Mouse (Mus musculus): ENCODE data around the gene Rbms1.

DNA sequence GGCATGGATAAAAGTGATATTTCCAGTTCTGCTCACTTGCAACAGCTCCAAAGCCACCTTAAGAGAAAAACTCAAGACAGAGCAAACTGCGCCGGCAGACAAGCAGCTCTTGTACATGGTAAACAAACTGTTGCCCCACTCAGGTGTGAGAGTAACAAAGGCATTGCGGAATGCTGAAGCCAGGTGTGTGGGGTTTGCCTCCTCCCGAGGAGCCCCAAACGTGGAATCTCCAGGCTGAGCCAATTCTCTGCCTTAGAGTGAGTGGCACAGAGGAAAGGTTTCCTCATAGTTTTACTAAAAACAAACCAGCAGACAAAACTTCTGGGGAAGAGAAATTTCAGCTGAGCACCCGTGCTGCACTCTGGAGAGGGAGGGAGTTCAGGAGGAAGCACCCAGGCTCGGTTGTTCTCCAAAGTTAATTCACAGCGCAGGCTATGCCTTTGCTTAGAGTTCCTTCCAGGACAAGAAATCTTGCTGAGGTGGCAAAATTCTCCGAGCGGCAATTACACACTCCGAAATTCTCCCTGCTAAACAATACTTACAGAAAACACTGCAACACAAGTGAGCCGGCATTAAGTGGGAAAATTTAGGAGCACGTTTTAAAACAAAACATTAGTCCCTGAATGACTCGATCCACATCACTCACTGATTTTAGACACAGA, 111.8 kb downstream of the Rbms1 start:
- TF ChIP-seq POLR2A (IDR thresholded peaks at IDR 0.05; ENCODE audit: borderline replicate concordance, control insufficient read depth, low read depth, low read length), result no peak
- no peak for TF ChIP-seq CTCF (IDR thresholded peaks at IDR 0.05; ENCODE audit: control insufficient read depth, insufficient read depth, low read length)

Data from bone marrow, adult 2 months (tissue).